Mouse (Mus musculus) bone marrow macrophage, adult 2 months (primary cell): Measurements from ENCODE around the gene Fam124b.

ENCODE experiments used
- CTCF ChIP-seq: IDR thresholded peaks from 2 replicates; pipeline ENCODE4 v1.5.1; 2012; ENCODE audit warnings: low read depth, mild to moderate bottlenecking, low read length, moderate library complexity
- POLR2A ChIP-seq: IDR thresholded peaks from 2 replicates; pipeline ENCODE4 v1.6.1; 2012; ENCODE audit warnings: mild to moderate bottlenecking, low read depth, low read length, borderline replicate concordance

GRCm38 (mm10) chr1:80244123-80244522 lies 25.9 kb upstream of the Fam124b start:
- TF ChIP-seq CTCF (no peak), POLR2A (no peak)
